Mouse (Mus musculus) brain, adult 2 months (tissue): Measurements from ENCODE around the gene Vmn2r49.
"Not testable (repeated sequence)": the region's sequence is repeated elsewhere in the genome, so short reads cannot be mapped to it uniquely, and the experiment has no call there.

Source experiments
- DNase-seq: peaks from one replicate; pipeline ENCODE4 v3.0.0; 2011; ENCODE audit warnings: low read depth, low spot score

Vmn2r49 gene

GRCm38 (mm10) chr7:9992157-9992556 is at the start of gene Vmn2r49:
TSS of gene Vmn2r49 (minus strand) at chr7:9992257.
- DNase-seq, result not testable (repeated sequence)

- not testable (repeated sequence) for DNase-seq
Measured at GRCm38 (mm10) chr7:9953485-9953884, 38.6 kb downstream of the Vmn2r49 start, which contains the start of gene Vmn2r48. TSS of gene Vmn2r48 (minus strand) at chr7:9953585.
